ENCODE assay signal across 10 mouse cellular contexts in genomic region chr19:5704801-5705571, GRCm38 (mm10). TPM values are rescaled to one million over a fixed set of nuclear protein-coding genes. Genes with fewer than 3 reads are reported as not detected.
DNase-seq lines count a peak whose midpoint lies in the region; ATAC-seq and TF ChIP-seq lines count a peak whose summit lies in the region.
"Had no signal": no experiment of that assay in that cellular context is flagged by ENCODE, and none has a peak within 500 bp of the region (broad histone marks: within the 10 kb centered on the region; RNA-seq: fewer than 3 reads in every experiment).

No protein-coding gene starts in this region.

- H3K4me2 ChIP-seq in liver, embryonic 14.5 days (ENCODE audit: low read depth) = peak overlapping the region; percentile 49

- no peaks in the 10 kb centered on the region for H3K36me3 ChIP-seq in ES-Bruce4 (ENCODE audit: control insufficient read depth, insufficient read depth, low read length, poor library complexity, severe bottlenecking)
- peaks cover 62% of the 10 kb centered on the region for H3K36me3 ChIP-seq in liver, embryonic 14.5 days (replicated peaks; ENCODE audit: control insufficient read depth, insufficient read depth, low read depth)

- ATAC-seq in granulocyte monocyte progenitor cell, adult 5-6 weeks (replicated peaks; ENCODE audit: poor library complexity, severe bottlenecking) = peak; percentile 54
- ATAC-seq in liver, embryonic 14.5 days (ENCODE audit: insufficient read depth) = peak; percentile 81
- ATAC-seq in frontal cortex, adult (ENCODE audit: low TSS enrichment) = no peak; the same call in 1 of the 2 replicates
- ATAC-seq: Patski had no signal

- TF ChIP-seq EP300 in ES-Bruce4 (IDR thresholded peaks at IDR 0.05; ENCODE audit: insufficient read depth, low read depth, low read length) = no peak
- TF ChIP-seq EP300 in liver, embryonic 14.5 days (IDR thresholded peaks at IDR 0.05; ENCODE audit: low read depth) = no peak

- TF ChIP-seq CTCF in ES-Bruce4 (IDR thresholded peaks at IDR 0.05; ENCODE audit: low read depth, low read length) = no peak
- TF ChIP-seq CTCF in liver, embryonic 14.5 days (IDR thresholded peaks at IDR 0.05; ENCODE audit: low read depth) = no peak

- 36% methylated on average over 10 of the region's 10 CpGs for WGBS in liver, embryonic 14.5 days (ENCODE audit: insufficient replicate concordance)

- peaks cover 4% of the 10 kb centered on the region for H3K4me1 ChIP-seq in ES-Bruce4 (ENCODE audit: control insufficient read depth, insufficient read depth, low read length)
- H3K4me1 ChIP-seq in liver, embryonic 14.5 days (replicated peaks; ENCODE audit: control insufficient read depth in 2 of 2, insufficient read depth in 2 of 2, low read length in 1 of 2) = peaks cover 18 to 19% of the 10 kb centered on the region in 2 experiments

- peak overlapping the region; percentile 28; the same call in 1 of the 2 replicates for H3K9ac ChIP-seq in ES-Bruce4 (ENCODE audit: low read depth, poor library complexity, severe bottlenecking)
- no peak overlapping the region for H3K9ac ChIP-seq in liver, embryonic 14.5 days (replicated peaks)

- no peaks in the 10 kb centered on the region for H3K27me3 ChIP-seq in ES-Bruce4 (ENCODE audit: control insufficient read depth, insufficient read depth, low read length, poor library complexity, severe bottlenecking)
- no peaks in the 10 kb centered on the region for H3K27me3 ChIP-seq in liver, embryonic 14.5 days (ENCODE audit: control insufficient read depth, insufficient read depth, low read length)
- H3K27me3 ChIP-seq: Patski had no signal

- peak; percentile 31 for TF ChIP-seq POLR2A in ES-Bruce4 (IDR thresholded peaks at IDR 0.05; ENCODE audit: insufficient read depth, low read length)

- no peak overlapping the region for H3K4me3 ChIP-seq in ES-Bruce4 (ENCODE audit: low read depth, low read length)
- H3K4me3 ChIP-seq in liver, embryonic 14.5 days (ENCODE audit: insufficient read depth in 1 of 2, low read depth in 2 of 2, low read length in 2 of 2) = no peak overlapping the region

- no peaks in the 10 kb centered on the region for H3K9me3 ChIP-seq in ES-Bruce4 (replicated peaks; ENCODE audit: control insufficient read depth, insufficient read depth, low read length, poor library complexity, severe bottlenecking)
- H3K9me3 ChIP-seq in liver, embryonic 14.5 days (ENCODE audit: control insufficient read depth, low read length) = no peaks in the 10 kb centered on the region

- no peak overlapping the region for H3K27ac ChIP-seq in ES-Bruce4 (ENCODE audit: insufficient read depth, low read length)
- H3K27ac ChIP-seq in liver, embryonic 14.5 days = peak overlapping the region; percentile 68

- intact Hi-C loops in gastrocnemius, postnatal 14 days (cut with DNase I; ENCODE audit: low total_unique reads) = no loop called here

- peak; percentile 55 for DNase-seq in gastrocnemius, postnatal 14 days
- DNase-seq in gastrocnemius, adult 8-10 months (ENCODE audit: low spot score in 2 of 2) = no peak
- DNase-seq in liver, embryonic 14.5 days (ENCODE audit: low read depth in 3 of 3, low spot score in 3 of 3) = peak in 1 of 3 experiments; percentile 65
- peak; percentile 74 for DNase-seq in thymus, postnatal 0 days (ENCODE audit: low spot score)
- no peak for DNase-seq in cerebellum, adult 18-20 months

RNA-seq across cellular contexts. Expression of gene Kcnk7, which starts 0.8 kb away (rescaled TPM):
- not detected for total RNA-seq in gastrocnemius, postnatal 14 days (2021)
- not detected for total RNA-seq in gastrocnemius, adult 8-10 months (2022)
- polyA plus RNA-seq in ES-Bruce4 (2011; ENCODE audit: insufficient read depth, insufficient read length, low read depth, missing spikeins) = not detected in 2 replicates
- total RNA-seq in granulocyte monocyte progenitor cell, adult 5-6 weeks (2014; fragmentation: Nextera tagmentation) = not detected in 2 replicates
- total RNA-seq in granulocyte monocyte progenitor cell, adult 5-6 weeks (2017) = not detected in 2 replicates
- polyA plus RNA-seq in liver, embryonic 14.5 days (2012; rRNA removed) = 0.04 TPM in 1 of 2 replicates, not detected in the other
- polyA plus RNA-seq in liver, embryonic 14.5 days (2014; fragmentation: Nextera tagmentation; extraction: Ambion mirVana) = 0.17 and 0.27 TPM in 2 replicates
- 0.32 and 0.74 TPM in 2 replicates for polyA plus RNA-seq in thymus, postnatal 0 days (2015; fragmentation: Nextera tagmentation; extraction: Ambion mirVana)
- polyA plus RNA-seq: large intestine, adult 2 months had no signal

RNA-seq across cellular contexts. Expression of gene Pcnx3, which starts 16.3 kb away (rescaled TPM):
- 10 to 100 TPM; 15.3 to 17.6 TPM for total RNA-seq in gastrocnemius, postnatal 14 days (2021)
- 10 to 100 TPM; 11.8 to 15.2 (median 13.7) TPM for total RNA-seq in gastrocnemius, adult 8-10 months (2022)
- 39.7 and 43.7 TPM in 2 replicates for polyA plus RNA-seq in ES-Bruce4 (2011; ENCODE audit: insufficient read depth, insufficient read length, low read depth, missing spikeins)
- 35.2 and 46.8 TPM in 2 replicates for total RNA-seq in granulocyte monocyte progenitor cell, adult 5-6 weeks (2014; fragmentation: Nextera tagmentation)
- total RNA-seq in granulocyte monocyte progenitor cell, adult 5-6 weeks (2017) = 12.6 and 22.7 TPM in 2 replicates
- 19.8 and 25.9 TPM in 2 replicates for polyA plus RNA-seq in liver, embryonic 14.5 days (2012; rRNA removed)
- polyA plus RNA-seq in liver, embryonic 14.5 days (2014; fragmentation: Nextera tagmentation; extraction: Ambion mirVana) = 9.1 and 9.8 TPM in 2 replicates
- 13.7 and 19.4 TPM in 2 replicates for polyA plus RNA-seq in thymus, postnatal 0 days (2015; fragmentation: Nextera tagmentation; extraction: Ambion mirVana)

RNA-seq across cellular contexts. Expression of gene Map3k11, which starts 16.4 kb away (rescaled TPM):
- 10 to 100 TPM; 16.7 TPM for total RNA-seq in gastrocnemius, postnatal 14 days (2021)
- 1 to 10 TPM; 7.1 to 8.7 (median 8.1) TPM for total RNA-seq in gastrocnemius, adult 8-10 months (2022)
- 25.8 and 27.8 TPM in 2 replicates for polyA plus RNA-seq in ES-Bruce4 (2011; ENCODE audit: insufficient read depth, insufficient read length, low read depth, missing spikeins)
- total RNA-seq in granulocyte monocyte progenitor cell, adult 5-6 weeks (2014; fragmentation: Nextera tagmentation) = 23.0 and 30.4 TPM in 2 replicates
- total RNA-seq in granulocyte monocyte progenitor cell, adult 5-6 weeks (2017) = 21.9 and 22.2 TPM in 2 replicates
- polyA plus RNA-seq in liver, embryonic 14.5 days (2012; rRNA removed) = 13.7 and 14.5 TPM in 2 replicates
- polyA plus RNA-seq in liver, embryonic 14.5 days (2014; fragmentation: Nextera tagmentation; extraction: Ambion mirVana) = 9.1 and 10.8 TPM in 2 replicates
- 25.7 and 29.2 TPM in 2 replicates for polyA plus RNA-seq in thymus, postnatal 0 days (2015; fragmentation: Nextera tagmentation; extraction: Ambion mirVana)

RNA-seq across cellular contexts. Expression of gene Ehbp1l1, which starts 21.1 kb away (rescaled TPM):
- total RNA-seq in gastrocnemius, postnatal 14 days (2021) = 100 to 1,000 TPM; 246 to 269 TPM
- total RNA-seq in gastrocnemius, adult 8-10 months (2022) = 100 to 1,000 TPM; 195 to 259 (median 242) TPM
- polyA plus RNA-seq in ES-Bruce4 (2011; ENCODE audit: insufficient read depth, insufficient read length, low read depth, missing spikeins) = 4.3 and 5.4 TPM in 2 replicates
- total RNA-seq in granulocyte monocyte progenitor cell, adult 5-6 weeks (2014; fragmentation: Nextera tagmentation) = 23.2 and 29.5 TPM in 2 replicates
- 30.6 and 41.6 TPM in 2 replicates for total RNA-seq in granulocyte monocyte progenitor cell, adult 5-6 weeks (2017)
- 70.8 and 95.5 TPM in 2 replicates for polyA plus RNA-seq in liver, embryonic 14.5 days (2012; rRNA removed)
- polyA plus RNA-seq in liver, embryonic 14.5 days (2014; fragmentation: Nextera tagmentation; extraction: Ambion mirVana) = 66.0 and 76.7 TPM in 2 replicates
- 17.6 TPM in 2 replicates for polyA plus RNA-seq in thymus, postnatal 0 days (2015; fragmentation: Nextera tagmentation; extraction: Ambion mirVana)

RNA-seq across cellular contexts. Expression of gene Fam89b, which starts 24.5 kb away (rescaled TPM):
- 10 to 100 TPM; 29.6 to 32.9 TPM for total RNA-seq in gastrocnemius, postnatal 14 days (2021)
- total RNA-seq in gastrocnemius, adult 8-10 months (2022) = 10 to 100 TPM; 17.0 to 18.5 (median 18.2) TPM
- 13.1 and 14.6 TPM in 2 replicates for polyA plus RNA-seq in ES-Bruce4 (2011; ENCODE audit: insufficient read depth, insufficient read length, low read depth, missing spikeins)
- 37.4 and 41.7 TPM in 2 replicates for total RNA-seq in granulocyte monocyte progenitor cell, adult 5-6 weeks (2014; fragmentation: Nextera tagmentation)
- total RNA-seq in granulocyte monocyte progenitor cell, adult 5-6 weeks (2017) = 20.9 and 31.8 TPM in 2 replicates
- 44.0 and 50.9 TPM in 2 replicates for polyA plus RNA-seq in liver, embryonic 14.5 days (2012; rRNA removed)
- polyA plus RNA-seq in liver, embryonic 14.5 days (2014; fragmentation: Nextera tagmentation; extraction: Ambion mirVana) = 40.6 and 41.0 TPM in 2 replicates
- 91.8 and 92.5 TPM in 2 replicates for polyA plus RNA-seq in thymus, postnatal 0 days (2015; fragmentation: Nextera tagmentation; extraction: Ambion mirVana)

Comparison
In these comparisons a context has a peak if more than half of its experiments do, and no peak if none do; other contexts are left out.
1. DNase-seq: peak in gastrocnemius, postnatal 14 days (single experiment) and thymus, postnatal 0 days (single experiment); none in gastrocnemius, adult 8-10 months (0 of 2) and cerebellum, adult 18-20 months (0 of 2).